Mouse (Mus musculus): Measurements from ENCODE around the gene Tnpo3. TPM values are rescaled to one million over a fixed set of nuclear protein-coding genes. Genes with fewer than 3 reads are reported as not detected.

Tnpo3 gene
- polyA plus RNA-seq (2012; ENCODE audit: low replicate concordance) = 21.6 and 24.5 TPM in 2 replicates

DNA sequence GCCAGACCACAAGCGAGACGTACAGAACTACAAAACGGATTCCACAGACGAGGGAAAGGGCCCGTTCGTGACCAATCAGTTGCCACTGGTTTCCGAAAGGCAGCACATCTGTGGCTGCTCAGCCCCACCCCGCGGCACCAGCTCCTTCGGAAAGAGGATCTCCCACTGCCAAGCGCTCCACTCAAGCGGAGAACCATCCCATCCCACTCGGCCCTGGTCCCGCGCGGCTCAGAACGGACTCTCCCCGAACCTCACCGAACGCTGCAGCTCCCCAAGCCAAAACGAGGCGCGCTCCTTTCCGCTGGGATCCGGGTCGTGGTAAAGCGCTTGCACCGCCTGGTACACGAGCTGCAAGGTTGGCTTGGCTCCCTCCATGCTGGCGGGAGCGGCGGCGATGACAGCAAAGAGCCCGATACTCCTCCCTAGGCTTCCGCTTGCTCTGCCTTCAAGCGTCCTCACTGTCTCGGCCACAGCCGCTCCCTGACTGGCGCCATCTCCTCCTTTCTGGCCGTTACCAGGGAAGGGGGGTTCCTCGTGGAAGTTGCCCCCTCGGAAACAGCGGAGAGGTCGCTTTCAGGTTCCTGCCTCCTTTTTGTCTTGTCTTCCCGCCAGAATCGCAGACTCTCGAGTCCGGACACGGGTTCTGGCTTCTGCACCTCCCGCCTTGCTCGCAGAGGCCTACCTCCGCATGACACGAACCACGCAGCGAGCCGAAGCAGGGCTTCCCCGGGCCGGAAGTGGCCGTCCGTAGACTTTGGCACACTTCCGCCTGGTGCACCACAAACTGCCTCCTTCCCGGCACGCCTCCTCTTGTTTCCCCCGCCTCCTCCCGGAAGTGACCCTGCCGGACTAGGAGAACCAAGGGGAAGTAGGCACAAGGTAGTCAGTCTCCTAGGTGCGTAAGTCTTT is at the start of gene Tnpo3:
Tnpo3 (minus strand) TSS at position 777 of the 909 bp plus-strand sequence.

DNA sequence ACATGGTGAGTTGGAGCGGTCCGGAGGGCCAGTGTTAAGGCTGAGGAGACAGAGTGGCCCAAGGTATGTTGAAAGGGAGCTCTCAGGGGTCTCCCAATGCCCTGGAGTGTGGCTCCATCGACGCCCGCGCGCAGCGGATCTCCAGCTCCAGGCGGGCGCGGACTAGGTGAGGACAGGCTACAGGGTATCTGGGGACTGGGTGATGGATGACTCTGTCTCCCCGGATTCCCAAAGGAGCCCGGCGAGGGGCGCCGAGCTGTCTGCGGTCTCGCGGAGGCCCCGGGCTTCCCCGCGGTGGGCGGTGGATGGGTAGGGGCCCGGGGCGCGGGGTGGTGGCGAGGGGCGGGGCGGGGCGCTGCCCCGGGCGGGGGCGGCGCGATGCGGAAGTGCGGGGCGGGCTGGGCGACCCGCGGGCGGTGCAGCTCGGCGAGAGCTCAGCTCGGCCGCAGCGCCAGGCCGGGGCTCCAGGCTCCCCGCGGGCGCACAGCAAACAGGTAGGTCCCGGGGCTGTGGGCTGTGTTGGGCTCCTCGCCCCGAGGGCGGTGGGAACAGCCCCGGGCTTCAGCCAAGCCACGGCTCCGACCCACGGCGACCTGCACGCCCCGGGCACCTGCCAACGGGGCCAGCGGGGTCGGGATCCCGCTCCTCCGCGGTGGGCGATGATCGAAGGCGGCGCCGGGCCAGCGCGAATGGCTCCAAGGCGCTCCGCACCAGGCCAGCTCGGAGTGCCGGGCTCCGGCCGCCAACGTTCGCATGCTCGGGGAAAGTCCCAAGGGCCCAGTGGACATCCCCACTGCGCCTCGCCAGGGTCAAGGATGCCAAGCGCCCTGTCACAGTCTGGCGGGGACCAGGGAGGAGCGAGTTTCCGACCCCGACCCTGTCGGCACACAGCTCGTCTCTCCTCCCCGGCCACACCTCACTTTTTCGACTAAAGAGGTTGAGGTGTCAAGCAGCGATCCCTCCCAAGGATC is 83.1 kb downstream of the Tnpo3 start, which contains the start of gene Irf5:
Irf5 (plus strand) TSS at position 345 of the 971 bp plus-strand sequence.

DNA sequence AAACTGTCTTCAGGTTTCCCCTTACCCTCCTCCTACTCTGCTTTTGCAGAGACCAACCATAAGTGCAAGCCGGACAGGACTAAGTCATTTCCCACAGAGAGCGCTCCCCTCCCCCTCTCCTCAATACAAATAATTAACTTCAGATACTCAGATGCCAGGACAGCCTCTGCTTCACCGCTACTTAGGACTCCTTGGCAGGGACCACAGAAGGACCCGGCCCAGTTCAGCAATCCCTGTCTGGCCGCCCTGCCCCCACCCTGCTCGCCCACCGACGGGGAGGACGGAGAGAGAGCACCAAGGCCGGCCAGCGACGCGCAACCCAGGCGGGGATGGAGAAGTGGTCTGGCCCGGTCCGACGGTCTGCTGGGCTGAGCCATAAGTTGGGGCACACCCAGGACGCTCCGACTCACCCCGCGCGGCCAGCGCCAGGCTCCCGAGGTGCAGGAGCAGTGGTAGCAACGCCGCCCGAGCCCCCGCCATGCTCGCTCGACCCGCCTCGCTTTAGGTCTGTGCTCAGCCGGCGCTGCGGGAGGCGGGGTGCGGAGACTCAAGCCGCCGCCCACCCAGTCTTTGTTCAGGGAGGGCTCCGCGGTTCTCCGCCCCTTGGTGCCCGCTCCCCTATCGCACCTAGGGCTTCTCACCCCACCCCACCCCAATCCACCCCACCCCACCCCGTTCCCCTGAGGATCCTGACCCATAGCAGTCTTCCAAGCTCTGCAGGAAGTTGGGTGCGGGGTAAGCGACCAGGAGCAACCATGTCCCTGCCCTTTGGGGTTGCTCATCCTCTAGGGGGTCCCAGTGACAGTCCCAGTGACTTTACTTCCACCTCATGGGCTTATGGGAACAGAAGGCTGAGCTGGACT is 102.0 kb downstream of the Tnpo3 start, which contains the start of gene Kcp:
Kcp (minus strand) TSS at position 506 of the 863 bp plus-strand sequence.

Other genes starting within 250 kb of the Tnpo3 start
- gene Opn1sw, start 221.4 kb downstream of the Tnpo3 start, polyA plus RNA-seq (2012; ENCODE audit: low replicate concordance) = not detected in 2 replicates
- gene Ccdc136, start 213.6 kb downstream of the Tnpo3 start, polyA plus RNA-seq (2012; ENCODE audit: low replicate concordance) = not detected in 2 replicates
- not detected in 2 replicates for gene Flnc, start 176.6 kb downstream of the Tnpo3 start, polyA plus RNA-seq (2012; ENCODE audit: low replicate concordance)
- 40.7 and 175 TPM in 2 replicates for gene Atp6v1f, start 142.2 kb downstream of the Tnpo3 start, polyA plus RNA-seq (2012; ENCODE audit: low replicate concordance)
- not detected in 2 replicates for gene Atp6v1fnb, start 138.4 kb downstream of the Tnpo3 start, polyA plus RNA-seq (2012; ENCODE audit: low replicate concordance)
- gene Kcp, start 101.9 kb downstream of the Tnpo3 start, polyA plus RNA-seq (2012; ENCODE audit: low replicate concordance) = 0.56 and 1.5 TPM in 2 replicates
- gene Irf5, start 83.3 kb downstream of the Tnpo3 start, polyA plus RNA-seq (2012; ENCODE audit: low replicate concordance) = 30.4 and 53.8 TPM in 2 replicates
- gene Tspan33, start 84.3 kb upstream of the Tnpo3 start, polyA plus RNA-seq (2012; ENCODE audit: low replicate concordance) = 133 and 205 TPM in 2 replicates
- gene Smo, start 125.6 kb upstream of the Tnpo3 start, polyA plus RNA-seq (2012; ENCODE audit: low replicate concordance) = 30.0 and 30.6 TPM in 2 replicates
- 47.0 and 85.5 TPM in 2 replicates for gene Ahcyl2, start 158.1 kb upstream of the Tnpo3 start, polyA plus RNA-seq (2012; ENCODE audit: low replicate concordance)